Mouse (Mus musculus): ENCODE results near the gene Hnf4a. TPM values are rescaled to one million over a fixed set of nuclear protein-coding genes. Genes with fewer than 3 reads are reported as not detected.

Gene Hnf4a
- polyA plus RNA-seq, 1 experiment from 2014 or later = 21.6 TPM

DNA sequence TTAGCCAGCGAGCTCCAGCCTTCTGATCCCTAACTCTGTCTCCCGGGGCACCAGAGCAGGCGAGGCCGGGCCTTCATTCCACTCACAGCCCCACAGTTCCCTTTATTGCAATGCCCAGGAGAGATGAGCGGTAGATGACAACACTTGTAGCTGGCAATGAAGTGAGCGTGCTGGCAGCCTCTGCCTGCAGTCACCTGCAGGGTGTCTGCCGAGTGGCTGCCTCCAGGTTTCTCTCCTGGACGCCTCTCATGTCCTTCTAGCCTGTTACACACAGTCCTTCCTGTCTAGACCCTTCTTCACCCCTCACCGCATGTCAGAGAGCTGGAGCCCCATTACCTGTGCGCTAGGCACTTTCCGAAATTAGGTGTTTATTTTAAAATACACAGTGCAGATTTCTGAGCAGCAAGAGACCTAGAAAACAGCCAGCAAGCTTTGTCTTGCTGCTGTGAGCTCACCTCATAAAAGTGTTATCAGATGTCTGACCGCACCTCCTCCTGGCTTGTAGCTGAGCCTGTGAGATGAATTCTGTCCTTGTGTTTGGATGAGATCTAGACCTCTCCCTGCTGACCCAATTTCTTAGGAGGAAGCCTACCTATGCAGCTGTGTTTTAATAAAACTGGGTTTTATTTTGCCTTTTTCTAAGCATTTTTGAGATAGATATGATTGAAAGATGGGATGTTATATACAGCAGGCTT is 102.8 kb downstream of the Hnf4a start:
- no peak overlapping the region for H3K9ac ChIP-seq (ENCODE audit: low read depth, low read length)
- TF ChIP-seq CTCF (IDR thresholded peaks at IDR 0.05; ENCODE audit: low read depth) = no peak
- DNase-seq (ENCODE audit: low spot score) (no peak), ATAC-seq (replicated peaks; ENCODE audit: low FRiP score, low read depth) (no peak)
- H3K27ac ChIP-seq = no peak overlapping the region
- peaks cover 33% of the 10 kb centered on the region for H3K36me3 ChIP-seq (ENCODE audit: insufficient read depth, low read length)
- H3K4me3 ChIP-seq (replicated peaks; ENCODE audit: low read depth, low read length) = no peak overlapping the region
- no peaks in the 10 kb centered on the region for H3K9me3 ChIP-seq (replicated peaks; ENCODE audit: low read length)
- H3K27me3 ChIP-seq (ENCODE audit: insufficient read depth, low read length) = no peaks in the 10 kb centered on the region
- H3K4me1 ChIP-seq (replicated peaks; ENCODE audit: insufficient read depth, low read length) = no peaks in the 10 kb centered on the region
- H3K4me2 ChIP-seq (ENCODE audit: low read length) = no peak overlapping the region
- WGBS = 84% methylated on average over 12 of the region's 12 CpGs

DNA sequence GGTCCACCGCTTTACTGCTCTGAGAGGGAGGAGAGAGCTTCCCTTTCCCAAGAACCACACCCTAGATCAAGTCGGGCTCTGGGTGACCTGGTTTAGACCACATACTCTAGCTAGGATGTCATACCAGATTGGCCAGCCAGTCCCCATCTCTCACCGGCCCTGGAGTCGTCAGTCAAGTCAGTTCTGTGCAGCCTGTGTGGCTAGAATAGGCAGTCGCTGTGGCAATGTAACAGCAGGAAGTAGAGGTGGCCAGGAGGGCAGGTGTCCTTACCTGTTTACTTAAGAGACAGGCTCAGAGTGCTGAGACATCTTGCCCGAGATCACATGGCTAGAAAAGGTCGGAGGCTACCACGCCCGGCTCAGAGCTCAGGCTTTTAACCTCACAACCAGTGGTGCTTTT is 104.6 kb downstream of the Hnf4a start:
- 79% methylated on average over 9 of the region's 9 CpGs for WGBS
- H3K36me3 ChIP-seq (ENCODE audit: insufficient read depth, low read length) = peaks cover 49% of the 10 kb centered on the region
- no peak overlapping the region for H3K9ac ChIP-seq (ENCODE audit: low read depth, low read length)
- no peaks in the 10 kb centered on the region for H3K9me3 ChIP-seq (replicated peaks; ENCODE audit: low read length)
- no peak overlapping the region for H3K4me2 ChIP-seq (ENCODE audit: low read length)
- DNase-seq (ENCODE audit: low spot score) (no peak), ATAC-seq (replicated peaks; ENCODE audit: low FRiP score, low read depth) (no peak)
- no peak overlapping the region for H3K4me3 ChIP-seq (replicated peaks; ENCODE audit: low read depth, low read length)
- H3K27ac ChIP-seq = no peak overlapping the region
- no peak for TF ChIP-seq CTCF (IDR thresholded peaks at IDR 0.05; ENCODE audit: low read depth)
- H3K27me3 ChIP-seq (ENCODE audit: insufficient read depth, low read length) = no peaks in the 10 kb centered on the region
- H3K4me1 ChIP-seq (replicated peaks; ENCODE audit: insufficient read depth, low read length) = no peaks in the 10 kb centered on the region

DNA sequence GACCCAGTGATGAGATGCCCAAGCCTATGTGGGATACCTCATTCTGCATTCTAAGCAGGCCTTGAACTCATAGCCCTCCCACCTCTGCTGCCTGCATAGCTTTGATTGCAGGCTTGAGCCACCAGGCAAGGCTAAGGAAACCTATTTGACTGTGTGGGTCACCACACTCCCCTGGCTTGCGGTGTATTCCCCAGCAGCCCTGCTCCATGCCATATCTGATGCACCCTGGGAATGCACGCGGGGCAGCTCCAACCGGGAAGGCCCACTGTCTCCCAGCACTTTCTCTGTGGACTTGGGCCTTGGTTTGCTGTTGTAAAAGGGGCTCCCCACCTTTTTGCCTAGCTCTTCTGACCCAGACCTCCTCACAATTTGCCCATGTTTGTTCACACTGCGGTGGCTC is 106.6 kb downstream of the Hnf4a start:
- Histone ChIP-seq H3K27me3 (ENCODE audit: insufficient read depth, low read length) (no peaks in the 10 kb centered on the region), H3K27ac (no peak overlapping the region), H3K36me3 (ENCODE audit: insufficient read depth, low read length) (peaks cover 54% of the 10 kb centered on the region), H3K4me2 (ENCODE audit: low read length) (no peak overlapping the region), H3K4me1 (replicated peaks; ENCODE audit: insufficient read depth, low read length) (no peaks in the 10 kb centered on the region), H3K9me3 (replicated peaks; ENCODE audit: low read length) (no peaks in the 10 kb centered on the region), H3K9ac (ENCODE audit: low read depth, low read length) (no peak overlapping the region), H3K4me3 (replicated peaks; ENCODE audit: low read depth, low read length) (no peak overlapping the region)
- 89% methylated on average over 5 of the region's 5 CpGs for WGBS
- DNase-seq (ENCODE audit: low spot score) (no peak), ATAC-seq (replicated peaks; ENCODE audit: low FRiP score, low read depth) (no peak)
- no peak for TF ChIP-seq CTCF (IDR thresholded peaks at IDR 0.05; ENCODE audit: low read depth)

DNA sequence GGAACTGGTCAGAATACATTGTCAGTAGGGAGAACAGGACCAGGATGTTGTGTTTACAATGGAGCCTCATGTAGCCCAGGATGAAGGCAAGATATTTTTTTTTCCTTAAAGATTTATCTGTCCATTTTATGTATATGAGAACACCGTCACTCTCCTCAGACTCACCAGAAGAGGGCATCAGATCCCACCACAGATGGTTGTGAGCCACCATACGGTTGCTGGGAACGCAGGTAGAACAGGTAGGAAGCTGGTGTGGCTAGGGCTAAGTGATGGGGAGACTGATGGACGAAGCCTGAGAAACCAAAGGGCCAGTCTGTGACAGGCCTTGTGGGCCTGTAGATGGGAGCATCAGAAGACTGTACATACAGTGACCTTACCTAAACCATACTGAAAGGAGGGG is 107.4 kb downstream of the Hnf4a start:
- no peak overlapping the region for H3K4me3 ChIP-seq (replicated peaks; ENCODE audit: low read depth, low read length)
- no peak for ATAC-seq (replicated peaks; ENCODE audit: low FRiP score, low read depth)
- no peak for DNase-seq (ENCODE audit: low spot score)
- no peaks in the 10 kb centered on the region for H3K4me1 ChIP-seq (replicated peaks; ENCODE audit: insufficient read depth, low read length)
- H3K36me3 ChIP-seq (ENCODE audit: insufficient read depth, low read length) = peaks cover 58% of the 10 kb centered on the region
- TF ChIP-seq CTCF (IDR thresholded peaks at IDR 0.05; ENCODE audit: low read depth) = 0 out of 2 replicates have a peak, but pooled peaks have one; percentile 6
- H3K27ac ChIP-seq = no peak overlapping the region
- H3K4me2 ChIP-seq (ENCODE audit: low read length) = no peak overlapping the region
- 96% methylated on average over 4 of the region's 4 CpGs for WGBS
- no peaks in the 10 kb centered on the region for H3K27me3 ChIP-seq (ENCODE audit: insufficient read depth, low read length)
- H3K9ac ChIP-seq (ENCODE audit: low read depth, low read length) = no peak overlapping the region
- H3K9me3 ChIP-seq (replicated peaks; ENCODE audit: low read length) = no peaks in the 10 kb centered on the region

DNA sequence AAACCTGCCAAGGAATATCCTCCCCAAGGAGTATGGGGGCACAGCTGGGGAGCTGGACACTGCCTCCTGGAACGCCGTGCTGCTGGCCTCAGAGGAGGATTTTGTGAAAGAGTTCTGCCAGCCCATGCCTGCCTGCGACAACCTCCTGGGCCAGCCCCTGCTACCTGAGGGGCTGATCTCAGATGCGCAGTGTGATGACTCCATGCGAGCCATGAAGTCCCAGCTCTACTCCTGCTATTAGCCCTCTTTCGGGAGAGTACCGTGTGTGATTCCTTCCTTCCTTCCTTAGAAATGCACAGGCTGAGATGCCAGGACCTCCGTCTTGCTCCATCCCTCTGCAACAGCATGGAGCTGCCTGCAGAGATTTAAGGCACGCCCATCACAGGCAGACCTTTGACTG is 108.8 kb downstream of the Hnf4a start:
- Histone ChIP-seq H3K9me3 (replicated peaks; ENCODE audit: low read length) (no peaks in the 10 kb centered on the region), H3K4me2 (ENCODE audit: low read length) (no peak overlapping the region), H3K4me3 (replicated peaks; ENCODE audit: low read depth, low read length) (no peak overlapping the region), H3K27ac (no peak overlapping the region), H3K27me3 (ENCODE audit: insufficient read depth, low read length) (no peaks in the 10 kb centered on the region), H3K4me1 (replicated peaks; ENCODE audit: insufficient read depth, low read length) (no peaks in the 10 kb centered on the region), H3K36me3 (ENCODE audit: insufficient read depth, low read length) (peaks cover 66% of the 10 kb centered on the region), H3K9ac (ENCODE audit: low read depth, low read length) (no peak overlapping the region)
- no peak for DNase-seq (ENCODE audit: low spot score)
- no peak for TF ChIP-seq CTCF (IDR thresholded peaks at IDR 0.05; ENCODE audit: low read depth)
- ATAC-seq (replicated peaks; ENCODE audit: low FRiP score, low read depth) = no peak
- WGBS = 91% methylated on average over 9 of the region's 9 CpGs

DNA sequence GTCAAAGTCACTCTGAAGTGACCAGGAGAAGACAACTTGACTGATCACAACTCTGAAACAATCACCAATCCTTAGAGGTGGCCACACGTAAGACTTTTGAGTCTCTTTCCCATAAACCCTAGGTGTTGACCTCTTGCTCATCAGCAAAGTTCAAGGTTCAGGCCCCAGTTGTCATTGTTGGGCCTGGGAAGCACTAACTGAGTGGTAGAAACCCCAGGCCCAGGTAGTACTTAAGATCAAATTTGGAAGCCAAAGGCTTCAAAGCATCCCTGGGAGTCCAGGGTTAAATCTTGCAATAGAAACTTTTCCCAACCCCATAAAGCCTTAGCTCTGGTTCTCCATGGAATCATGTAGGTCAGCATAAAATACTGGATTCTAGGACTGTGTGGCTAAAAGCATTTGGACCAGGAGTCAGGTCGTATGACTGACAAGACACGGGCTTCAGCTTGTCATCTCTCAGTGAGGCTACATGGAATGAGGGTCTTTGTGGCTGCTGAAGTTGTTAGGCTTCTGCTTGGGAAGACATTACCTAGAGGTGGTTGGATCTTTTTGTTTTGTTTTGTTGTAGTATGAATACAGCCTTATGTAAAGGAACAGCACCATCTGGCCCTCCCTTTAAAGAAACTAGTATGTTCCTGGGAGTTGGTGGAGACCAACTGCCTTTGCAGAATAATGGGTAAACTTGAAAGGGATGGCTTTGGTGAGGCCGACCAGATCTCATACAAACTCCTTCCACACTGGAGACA is 109.5 kb downstream of the Hnf4a start:
- DNase-seq (ENCODE audit: low spot score) (no peak), ATAC-seq (replicated peaks; ENCODE audit: low FRiP score, low read depth) (no peak)
- Histone ChIP-seq H3K4me2 (ENCODE audit: low read length) (no peak overlapping the region), H3K9ac (ENCODE audit: low read depth, low read length) (no peak overlapping the region), H3K4me1 (replicated peaks; ENCODE audit: insufficient read depth, low read length) (no peaks in the 10 kb centered on the region), H3K27ac (no peak overlapping the region), H3K4me3 (replicated peaks; ENCODE audit: low read depth, low read length) (no peak overlapping the region), H3K36me3 (ENCODE audit: insufficient read depth, low read length) (peaks cover 66% of the 10 kb centered on the region), H3K9me3 (replicated peaks; ENCODE audit: low read length) (no peaks in the 10 kb centered on the region), H3K27me3 (ENCODE audit: insufficient read depth, low read length) (no peaks in the 10 kb centered on the region)
- 89% methylated on average over 4 of the region's 4 CpGs for WGBS
- TF ChIP-seq CTCF (IDR thresholded peaks at IDR 0.05; ENCODE audit: low read depth) = no peak

All from kidney, postnatal 0 days (tissue).